ENCODE assay signal across 22 mouse cellular contexts in the genomic region with DNA sequence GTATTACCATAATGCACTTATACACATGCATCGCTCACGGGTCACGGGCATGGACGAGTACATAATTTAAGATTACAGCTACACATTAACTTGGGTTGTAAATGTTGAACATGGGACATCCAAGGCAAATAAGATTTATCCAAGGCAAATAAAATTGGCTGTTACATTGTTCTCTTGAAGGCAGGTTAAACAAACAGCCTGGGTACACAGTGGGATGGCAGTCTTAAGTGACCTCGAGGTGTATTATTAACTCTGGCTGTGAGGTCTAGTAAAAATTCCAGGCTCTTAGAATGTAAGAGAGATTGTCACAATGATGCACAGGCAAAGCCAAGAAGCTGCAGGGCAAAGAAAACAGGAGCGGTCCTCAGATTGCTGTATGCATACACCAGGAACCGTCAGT.
"Had no signal": no experiment of that assay in that cellular context is flagged by ENCODE, and none has a peak within 500 bp of the region (broad histone marks: within the 10 kb centered on the region; RNA-seq: fewer than 3 reads in every experiment).

No protein-coding gene starts in this region.

- H3K27me3 ChIP-seq: limb, embryonic 13.5 days; midbrain, embryonic 12.5 days; midbrain, embryonic 15.5 days; neural tube, embryonic 12.5 days; neural tube, embryonic 15.5 days had no signal

- H3K4me2 ChIP-seq: limb, embryonic 13.5 days; lung, embryonic 14.5 days; midbrain, embryonic 12.5 days; midbrain, embryonic 15.5 days; neural tube, embryonic 12.5 days; neural tube, embryonic 15.5 days had no signal

- DNase-seq: layer of hippocampus, adult 9-11 months; liver; liver, postnatal 0 days; lung, embryonic 14.5 days; right cerebral cortex, adult 18-20 months; right cerebral cortex, postnatal 14 days; right cerebral cortex, postnatal 4 days; thymus, adult 2 months; thymus, postnatal 14 days; thymus, postnatal 4 days had no signal

- H3K4me3 ChIP-seq: layer of hippocampus, adult 2 months; limb, embryonic 10.5 days; limb, embryonic 13.5 days; midbrain, embryonic 12.5 days; midbrain, embryonic 15.5 days; neural tube, embryonic 12.5 days; neural tube, embryonic 15.5 days had no signal

- H3K9ac ChIP-seq: limb, embryonic 13.5 days; liver, embryonic 14.5 days; liver, postnatal 0 days; lung, embryonic 14.5 days; midbrain, embryonic 12.5 days; midbrain, embryonic 15.5 days; neural tube, embryonic 12.5 days; neural tube, embryonic 15.5 days had no signal

- H3K9me3 ChIP-seq: limb, embryonic 10.5 days; limb, embryonic 13.5 days; midbrain, embryonic 12.5 days; midbrain, embryonic 15.5 days; neural tube, embryonic 12.5 days; neural tube, embryonic 15.5 days had no signal

- H3K36me3 ChIP-seq: limb, embryonic 10.5 days; limb, embryonic 13.5 days; midbrain, embryonic 12.5 days; midbrain, embryonic 15.5 days; neural tube, embryonic 12.5 days; neural tube, embryonic 15.5 days had no signal

- ATAC-seq: hindbrain, postnatal 0 days; inflammation-experienced regulatory T-cells, adult 6 months; liver, postnatal 0 days; lung, postnatal 0 days; midbrain, embryonic 15.5 days had no signal

- H3K4me1 ChIP-seq: midbrain, embryonic 12.5 days; midbrain, embryonic 15.5 days; neural tube, embryonic 12.5 days had no signal

- H3K27ac ChIP-seq: hindbrain, postnatal 0 days; layer of hippocampus, adult 2 months; limb, embryonic 10.5 days; limb, embryonic 13.5 days; liver, embryonic 14.5 days; macrophage; midbrain, embryonic 12.5 days; midbrain, embryonic 15.5 days; neural tube, embryonic 12.5 days; neural tube, embryonic 15.5 days had no signal
